Mouse (Mus musculus) ES-CJ7 (cell line): Measurements from ENCODE around the gene Pgpep1.

ENCODE experiments used
- DNase-seq: peaks from one replicate; pipeline ENCODE4 v3.0.0; 2011; ENCODE audit warnings: low read depth, low spot score

The Pgpep1 gene

DNA sequence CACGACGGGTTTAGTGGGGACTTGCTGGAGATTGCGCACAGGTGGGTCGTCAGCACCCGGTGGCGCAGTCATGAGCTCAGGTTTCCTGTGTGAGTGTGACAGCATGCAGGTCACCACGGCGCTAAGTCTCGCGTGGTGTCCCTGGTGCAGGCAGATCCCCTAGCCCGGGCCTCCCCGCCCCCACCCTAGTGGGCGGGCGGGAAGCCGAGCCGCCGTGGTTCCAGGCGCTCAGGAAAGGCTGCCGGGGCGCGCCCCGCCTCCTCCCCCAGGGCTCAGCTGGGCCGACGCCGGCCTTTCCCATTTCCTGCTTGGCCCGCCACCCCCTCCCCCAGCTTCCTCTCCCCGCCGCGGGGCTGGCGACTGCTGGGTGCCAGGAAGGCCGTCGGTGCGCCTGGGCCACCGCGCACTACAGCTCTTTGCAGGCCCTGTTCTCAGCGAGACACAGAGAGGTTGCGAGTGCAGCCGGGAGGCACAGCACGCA, 50.8 kb downstream of the Pgpep1 start:
- peak; percentile 97 for DNase-seq

DNA sequence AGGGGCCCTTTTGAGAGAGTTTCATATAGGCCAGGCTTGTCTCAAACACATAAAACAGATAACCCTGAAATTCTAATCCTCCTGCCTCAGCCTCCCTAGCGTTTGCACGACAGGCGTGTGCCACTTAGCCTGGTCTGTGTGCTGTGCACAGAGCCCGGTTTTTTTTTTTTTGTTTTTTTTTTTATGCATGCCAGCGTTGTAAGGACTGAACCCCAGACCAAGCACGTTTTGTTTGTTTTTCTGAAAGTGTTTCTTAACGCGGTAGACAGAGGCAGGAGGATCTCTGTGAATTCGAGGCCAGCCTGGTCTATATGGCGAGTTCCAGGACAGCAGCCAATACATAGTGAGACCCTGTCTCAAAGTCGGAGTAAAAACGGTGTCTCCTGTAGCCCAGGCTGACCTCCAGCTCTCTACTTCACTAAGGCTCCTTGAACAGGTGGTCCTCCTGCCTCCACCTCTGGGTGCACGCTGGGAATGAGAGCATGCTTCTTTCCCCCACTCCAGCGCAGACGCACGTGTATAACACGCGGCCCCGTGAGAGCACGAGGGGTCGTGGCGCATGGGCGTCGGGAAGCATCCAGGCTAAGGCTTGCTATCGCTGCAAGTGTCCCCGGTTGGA, 51.3 kb downstream of the Pgpep1 start, which contains the start of gene Ssbp4:
Ssbp4 (minus strand) TSS at position 124 of the 619 bp plus-strand sequence.
- DNase-seq = no peak

DNA sequence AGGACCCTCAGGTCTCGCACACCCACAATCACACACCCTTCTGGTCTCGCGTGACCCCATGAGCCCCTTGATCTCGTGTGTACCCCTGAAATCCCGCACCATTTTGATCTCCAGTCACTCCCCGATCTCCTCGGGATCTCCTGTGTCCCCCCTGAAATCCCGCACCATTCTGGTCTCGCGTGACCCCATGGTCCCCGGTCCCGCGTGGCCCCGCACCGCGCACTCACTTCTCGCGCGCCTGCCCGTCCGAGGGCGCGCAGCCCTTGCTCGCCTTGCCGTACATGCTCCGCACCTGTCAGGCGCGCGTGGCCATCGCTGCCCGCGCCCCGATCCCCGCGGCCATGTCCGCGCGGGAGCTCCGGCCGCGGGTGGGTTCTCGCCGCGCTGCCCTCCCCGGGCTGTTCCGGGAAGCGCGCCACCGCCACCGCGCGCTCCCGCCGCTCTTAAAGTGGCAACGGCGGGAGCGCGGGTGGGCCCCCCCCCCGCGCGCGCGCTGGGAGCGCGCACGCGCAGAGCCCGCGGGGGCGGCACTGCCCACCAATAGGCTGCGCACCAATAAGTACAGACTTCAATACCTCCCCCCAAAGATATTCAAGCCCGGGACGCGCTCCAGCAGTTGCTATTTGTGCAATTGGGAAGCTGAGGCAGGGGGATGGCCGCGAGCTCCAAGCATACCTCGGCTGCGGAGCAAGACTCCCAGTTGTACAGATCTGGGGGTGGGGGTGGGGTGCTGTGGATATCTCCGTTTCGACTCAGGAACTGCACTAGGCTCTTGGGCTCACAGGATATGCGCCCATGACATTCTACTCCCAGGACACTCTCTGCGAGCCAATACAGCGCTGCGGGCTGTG, 52.1 kb downstream of the Pgpep1 start:
- peak; percentile 94 for DNase-seq

DNA sequence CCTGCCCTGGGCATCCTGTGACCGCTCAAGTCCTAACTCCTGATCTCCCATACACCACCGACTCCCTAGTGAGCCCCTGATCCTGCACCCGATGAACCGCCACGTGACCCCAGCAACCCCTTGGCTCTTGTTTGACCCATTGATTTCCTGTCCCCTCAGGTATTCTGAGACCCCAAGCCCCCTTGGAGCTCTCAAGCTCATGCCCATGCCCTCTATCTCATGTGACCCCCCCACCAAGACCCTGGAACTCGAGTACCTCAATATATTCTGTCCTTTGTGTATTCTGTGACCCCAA, 52.6 kb downstream of the Pgpep1 start:
- DNase-seq = peak; percentile 45

DNA sequence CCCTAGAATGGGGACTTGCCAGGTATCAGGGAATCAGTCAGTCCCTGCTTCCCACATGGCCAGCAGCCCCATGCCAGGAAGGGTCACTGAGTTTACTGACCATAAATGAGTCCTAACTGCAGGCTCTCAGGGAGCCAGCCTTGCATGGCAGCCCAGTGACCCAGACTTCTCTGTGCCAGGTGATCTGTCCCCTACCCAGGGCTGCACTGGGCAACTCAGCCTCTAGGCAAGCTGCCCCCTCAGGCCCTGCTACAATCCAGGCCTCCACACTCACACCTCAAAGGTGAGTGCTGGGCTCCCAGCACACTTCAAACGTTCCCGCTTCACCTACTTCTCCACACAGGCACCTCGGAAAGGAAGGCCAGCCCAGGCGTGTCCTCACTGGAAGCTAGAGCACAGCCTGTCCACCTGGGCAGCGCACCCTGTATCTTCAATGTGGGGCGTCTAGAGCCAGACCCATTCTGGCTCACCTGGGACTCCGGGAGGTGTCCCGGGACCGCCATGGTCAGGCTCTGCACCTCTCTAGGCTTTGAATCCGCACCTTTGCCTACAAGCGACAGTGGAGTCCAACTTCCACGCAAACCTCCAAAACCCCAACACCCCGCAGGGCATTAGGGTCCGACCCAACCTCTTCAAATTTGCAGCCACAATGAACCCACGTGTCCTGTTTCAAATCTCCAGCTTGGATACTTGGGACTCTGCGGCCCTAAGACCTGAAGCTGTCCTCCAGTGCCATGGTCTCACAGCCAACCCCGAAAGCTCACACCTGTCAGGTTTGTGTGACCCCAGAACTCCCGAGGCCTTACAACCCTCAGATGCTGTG, 53.2 kb downstream of the Pgpep1 start:
- DNase-seq = no peak

DNA sequence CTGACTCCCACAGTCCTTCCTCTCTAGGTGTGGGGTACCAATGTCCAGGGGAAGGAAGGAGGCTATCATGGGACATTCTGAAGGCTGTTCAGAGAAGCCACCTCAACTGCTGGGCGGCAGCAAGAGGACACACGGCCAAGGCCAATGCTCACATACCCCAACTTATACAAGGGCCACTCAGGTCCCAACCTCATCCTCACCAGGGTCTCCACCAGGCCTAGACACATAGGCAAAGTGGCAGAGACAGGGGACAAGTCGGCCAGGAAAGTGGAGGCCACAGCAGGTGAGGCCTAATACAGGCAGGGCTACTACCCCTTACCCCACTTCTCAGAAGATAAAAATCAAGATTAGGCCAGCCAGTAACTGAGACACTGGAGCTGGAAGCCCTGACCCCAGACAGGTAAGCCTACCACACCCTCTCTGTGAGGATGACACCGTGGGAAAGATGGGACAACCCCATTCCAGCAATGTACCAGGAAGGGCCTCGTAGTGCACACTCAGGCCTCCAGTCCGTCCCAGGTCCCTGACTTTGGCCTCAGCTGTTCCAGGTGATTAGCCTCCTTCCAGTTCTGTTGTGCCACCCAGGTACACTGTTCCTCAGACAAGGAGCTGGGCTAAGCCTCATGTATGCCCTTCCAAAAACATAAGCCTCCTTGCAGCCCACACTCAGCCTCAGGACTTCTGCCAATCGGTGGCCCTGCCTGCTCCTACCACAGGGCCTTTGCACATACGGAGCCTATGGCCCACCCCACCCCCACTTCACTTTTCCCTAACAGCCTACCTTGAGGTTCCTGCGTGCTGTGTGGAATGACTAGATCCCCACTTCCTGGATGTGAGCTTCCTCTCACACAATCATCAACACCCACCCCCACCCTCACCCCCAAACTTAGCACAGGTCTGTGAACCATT, 54.1 kb downstream of the Pgpep1 start:
- no peak for DNase-seq

DNA sequence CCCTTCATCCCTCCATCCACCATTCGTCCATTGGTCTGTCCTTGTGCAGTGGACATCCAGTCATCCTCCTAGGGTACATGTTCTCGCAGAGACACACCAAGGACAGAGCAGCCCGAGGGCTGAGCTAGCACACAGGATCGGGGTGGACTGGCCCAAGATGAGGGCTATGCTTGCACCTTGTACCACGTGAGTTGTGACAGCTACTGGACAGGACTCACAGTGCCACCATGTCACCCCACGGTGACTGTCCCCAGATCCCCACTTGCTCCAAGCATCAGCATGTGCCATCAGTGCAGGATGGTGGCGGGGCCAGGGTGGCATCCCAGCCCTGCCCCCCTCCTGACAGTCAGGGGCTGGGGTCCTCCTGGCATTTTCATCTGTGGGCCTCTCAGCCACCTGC, 55.6 kb downstream of the Pgpep1 start:
- DNase-seq = no peak

DNA sequence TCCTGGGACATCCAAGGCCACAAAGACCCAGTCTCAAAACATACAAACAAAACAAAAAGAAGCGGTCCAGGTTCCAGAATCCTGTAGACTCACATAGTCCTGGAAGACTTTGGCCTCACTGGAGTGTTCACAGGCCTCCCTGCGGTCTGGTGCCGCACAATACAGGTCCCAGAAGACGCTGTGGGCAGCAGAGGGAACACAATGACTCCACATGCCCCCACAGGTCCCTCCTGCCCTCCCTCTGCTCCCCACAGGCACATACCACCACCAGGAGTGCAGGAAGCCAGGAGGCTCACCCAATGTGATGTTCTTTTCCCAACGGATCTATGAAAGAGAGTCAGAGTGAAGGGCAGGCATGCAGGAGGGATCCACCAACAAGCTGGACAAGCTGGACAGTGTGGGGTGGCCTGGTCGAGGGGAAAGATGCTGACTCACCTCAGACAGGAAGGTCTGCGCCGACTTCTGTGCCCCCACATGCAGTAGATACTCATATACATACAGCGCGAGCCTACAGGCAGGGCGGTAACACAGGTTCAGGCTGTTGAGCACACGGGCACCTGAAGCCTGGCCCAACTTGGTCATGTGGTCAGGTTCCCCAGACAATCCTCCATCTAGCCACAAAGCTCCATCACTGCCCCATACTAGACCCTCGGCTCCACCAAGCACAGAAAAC, 57.9 kb downstream of the Pgpep1 start:
- DNase-seq = no peak

DNA sequence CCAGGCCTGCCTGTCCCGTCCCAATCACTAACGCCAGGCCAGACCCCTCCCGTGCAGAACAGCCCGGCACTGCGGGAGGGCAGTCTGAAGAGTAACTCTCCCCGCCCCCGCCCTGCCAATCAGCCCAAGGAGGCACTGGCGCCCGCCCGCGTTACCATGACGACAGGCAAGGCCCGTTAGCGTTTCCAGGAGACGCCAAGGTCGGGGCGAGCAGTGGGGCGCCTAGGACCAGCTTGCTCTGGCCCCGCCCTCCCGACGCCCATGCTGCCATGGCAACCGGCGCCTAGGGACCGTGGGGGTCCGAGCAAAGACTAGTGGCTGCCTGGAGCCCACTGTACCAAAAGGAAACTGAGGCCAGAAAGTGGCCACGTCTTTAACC, 58.9 kb downstream of the Pgpep1 start:
- DNase-seq = peak; percentile 98

DNA sequence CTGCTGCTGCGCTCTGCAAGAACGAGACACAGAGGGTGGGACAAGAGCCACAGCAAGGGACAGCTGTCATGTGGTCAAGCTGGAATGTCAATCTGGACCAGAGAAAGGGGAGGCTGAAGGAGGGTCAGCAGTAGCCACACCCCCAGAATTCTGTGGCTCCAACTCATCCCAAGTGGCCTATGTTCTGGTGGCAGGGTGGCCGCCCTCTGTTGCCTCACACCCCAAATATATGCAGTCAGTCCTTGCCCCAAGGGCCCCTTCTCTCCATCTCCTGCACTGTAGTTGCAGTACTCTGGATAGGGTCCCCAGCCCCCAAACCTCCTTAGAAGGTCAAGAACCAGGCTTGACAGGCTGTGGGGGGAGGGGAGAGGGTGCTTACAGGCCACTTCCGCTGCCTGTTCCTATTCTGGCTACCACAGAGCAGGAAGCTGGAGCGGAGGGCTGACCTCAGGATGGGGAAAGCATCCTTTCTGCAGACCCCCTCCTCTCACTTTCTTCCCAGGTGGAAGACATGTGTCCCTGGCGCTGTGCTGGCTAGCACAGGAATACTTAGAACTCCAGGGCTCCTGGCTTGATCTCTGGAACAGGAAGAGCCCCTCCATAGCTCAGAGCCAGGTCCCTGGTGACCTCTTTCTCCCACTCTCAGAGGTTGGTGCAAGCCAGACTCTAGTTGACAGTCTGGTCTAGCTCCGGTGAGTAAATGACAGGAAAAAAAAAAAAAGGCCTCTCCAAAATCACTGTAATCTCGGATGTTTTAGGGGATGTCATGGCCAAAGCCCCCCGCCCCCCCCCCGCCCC, 59.5 kb downstream of the Pgpep1 start:
- DNase-seq = peak; percentile 58

DNA sequence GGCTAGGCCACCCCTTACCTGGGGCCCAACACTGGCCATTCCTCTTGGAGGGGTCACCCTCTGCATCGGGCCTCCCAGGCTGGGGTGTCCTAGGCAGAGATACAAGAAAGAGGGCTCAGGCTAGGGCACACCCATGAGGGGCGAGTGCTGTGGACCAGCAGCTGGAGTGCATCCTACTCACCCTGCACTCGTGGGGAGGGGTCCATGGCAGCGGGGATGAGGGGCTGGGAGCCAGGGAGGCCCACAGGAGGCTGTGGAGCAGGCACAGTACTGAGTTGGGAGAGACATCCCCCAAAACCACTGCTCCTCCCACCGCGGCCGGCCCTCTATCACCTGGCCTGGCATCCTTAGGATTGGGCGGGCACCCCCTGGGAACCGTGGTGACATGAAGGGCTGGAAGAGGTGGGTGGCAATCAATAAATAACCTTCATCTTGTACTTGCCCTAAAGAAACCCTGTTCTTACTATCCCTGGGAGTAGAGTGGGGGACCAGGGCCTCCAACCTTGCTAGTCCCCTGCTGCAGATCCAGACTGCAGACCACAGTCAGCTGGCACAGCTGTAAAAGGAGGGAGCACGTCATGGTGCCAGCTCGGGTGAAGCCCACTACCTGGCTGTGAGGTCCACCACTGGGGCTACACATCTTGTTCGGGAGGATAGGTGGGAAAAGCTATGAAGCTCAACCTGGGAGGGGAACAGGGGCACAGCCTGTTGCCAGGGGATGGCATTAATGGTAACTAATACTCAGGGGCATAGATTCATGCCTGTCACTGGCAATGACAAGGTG, 60.5 kb downstream of the Pgpep1 start:
- DNase-seq = no peak

DNA sequence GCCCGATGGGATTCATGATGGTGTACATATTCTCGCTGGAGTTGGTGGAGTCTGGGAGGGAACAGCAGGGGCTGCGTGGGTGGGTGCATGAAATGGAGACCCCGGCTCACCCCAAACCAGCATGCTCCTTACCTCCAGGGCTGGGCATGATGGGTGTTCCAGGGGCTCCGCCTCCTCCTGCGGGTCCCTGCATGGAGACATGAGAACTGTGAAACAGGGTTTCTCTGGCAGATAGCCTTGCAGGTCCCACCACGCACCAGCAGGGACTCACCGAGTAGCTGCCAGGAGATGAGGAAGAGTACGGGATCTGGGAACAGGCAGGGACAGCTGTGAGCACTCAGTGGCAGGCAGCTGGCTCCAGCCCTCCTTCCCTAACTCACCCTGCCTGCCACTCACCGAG, 61.5 kb downstream of the Pgpep1 start:
- DNase-seq = peak; percentile 84

DNA sequence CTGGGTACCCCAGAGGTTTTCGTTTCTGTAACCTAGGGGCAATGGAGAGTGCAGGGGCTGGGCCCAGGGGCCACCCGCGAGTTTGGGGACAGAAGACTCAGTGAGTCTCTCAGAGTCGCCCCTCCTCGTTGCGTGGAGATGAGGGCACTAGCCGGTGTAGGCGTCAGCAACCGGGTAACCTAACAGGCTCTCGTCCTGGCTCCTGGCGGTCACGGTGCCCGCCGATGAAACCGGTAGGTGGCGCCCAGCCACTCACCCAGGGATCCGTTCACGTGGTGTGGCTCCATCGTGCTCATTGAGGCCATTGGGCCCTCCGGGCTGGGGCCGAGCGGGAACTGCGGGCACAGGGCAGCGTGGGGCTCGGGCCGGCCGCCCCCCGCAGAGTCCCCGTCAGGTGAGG, 61.9 kb downstream of the Pgpep1 start:
- peak; percentile 85 for DNase-seq

DNA sequence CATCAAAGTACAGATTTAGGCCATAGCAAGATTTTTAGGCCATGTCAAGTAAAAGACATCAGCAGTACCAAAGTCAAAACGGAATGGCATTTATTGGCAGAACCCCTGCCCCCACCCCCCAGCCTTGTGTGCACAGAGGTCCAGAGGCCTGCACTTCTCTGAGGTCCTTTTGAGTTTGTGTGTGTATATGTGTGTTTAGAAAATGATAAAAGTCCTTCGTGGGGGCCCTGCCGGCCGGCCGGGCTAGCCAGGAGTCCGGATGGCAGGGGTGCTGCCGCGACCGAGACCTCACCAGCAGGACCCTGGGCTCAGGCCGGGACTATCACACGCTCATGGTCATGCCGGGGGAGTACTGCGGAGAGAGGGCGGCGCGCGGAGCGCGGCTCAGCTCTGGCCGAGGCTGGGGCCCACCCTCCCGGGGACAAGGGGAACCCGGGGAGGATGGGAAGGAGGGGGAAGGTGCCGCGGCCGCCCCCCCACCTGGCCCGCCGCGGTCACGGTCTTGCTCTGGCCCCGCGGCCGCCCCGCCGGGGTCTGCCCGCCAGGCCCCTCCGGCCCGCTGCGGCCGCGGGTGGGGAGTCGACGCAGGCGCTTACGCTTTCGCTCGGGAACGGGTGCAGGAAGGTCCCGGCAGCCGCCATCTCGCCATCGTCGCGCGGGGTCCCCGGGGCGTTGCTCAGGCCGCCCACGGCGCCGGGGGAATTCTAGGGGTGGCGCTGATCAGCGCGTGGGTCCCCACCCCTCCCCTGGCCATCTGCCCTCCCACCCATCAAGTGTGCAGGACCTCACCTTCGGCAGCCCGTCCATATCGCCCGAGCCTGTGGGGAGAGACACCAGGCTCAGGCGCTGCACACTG, 62.5 kb downstream of the Pgpep1 start:
- DNase-seq = no peak

DNA sequence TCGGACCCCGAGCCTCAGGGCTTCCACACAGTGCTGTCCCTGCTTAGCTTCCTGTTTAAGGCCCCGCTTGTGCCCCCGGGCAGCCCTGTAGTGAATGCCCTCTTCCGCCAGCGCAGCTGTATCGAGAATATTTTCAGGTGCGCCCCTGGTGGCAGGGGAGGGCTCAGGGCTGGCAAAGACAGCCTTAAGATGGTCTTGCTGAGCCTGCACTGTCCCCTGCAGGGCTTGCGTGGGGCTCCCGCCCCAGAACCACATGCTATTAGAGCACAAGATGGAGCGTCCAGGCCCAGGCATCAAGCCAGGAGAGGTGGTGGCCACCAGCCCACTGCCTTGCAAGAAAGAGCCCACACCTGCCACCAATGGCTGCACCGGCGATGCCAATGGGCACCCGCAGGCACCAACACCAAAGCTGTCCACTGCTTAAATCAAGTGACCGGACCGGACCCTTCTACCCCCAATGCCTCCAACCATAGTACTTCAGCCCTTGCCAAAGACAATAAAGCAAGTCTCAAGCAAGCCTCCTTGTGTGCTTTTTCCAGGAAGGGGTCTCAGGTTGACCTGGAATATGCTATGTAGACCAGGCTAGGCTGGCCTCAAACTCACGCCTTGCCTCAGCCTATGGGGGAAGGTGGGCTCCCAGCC, 63.3 kb downstream of the Pgpep1 start:
- peak; percentile 70 for DNase-seq
